Mouse (Mus musculus): ENCODE data around the gene Oas1a.
"Not testable (repeated sequence)": the region's sequence is repeated elsewhere in the genome, so short reads cannot be mapped to it uniquely, and the experiment has no call there.

DNA sequence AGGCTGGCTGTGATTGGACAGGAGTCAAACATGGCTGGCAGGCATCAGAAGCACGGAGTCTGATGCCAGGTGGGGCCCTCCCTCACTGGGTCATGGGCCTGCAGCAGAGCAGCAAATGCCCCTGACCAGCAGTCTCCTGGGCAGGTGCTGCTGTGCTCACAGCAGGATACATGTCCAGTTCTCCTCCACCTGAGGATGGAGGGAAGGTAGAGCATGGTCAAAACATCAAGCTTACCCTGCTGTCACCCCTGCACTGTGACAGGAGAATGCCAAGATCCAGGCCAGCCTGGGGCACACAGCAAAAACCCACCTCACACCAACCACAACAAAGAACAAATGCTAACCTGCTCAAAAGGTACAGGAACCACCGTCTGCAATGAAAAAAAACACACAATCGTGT, 30.5 kb downstream of the Oas1a start:
- TF ChIP-seq GATA1, TAL1 (IDR thresholded peaks at IDR 0.05; ENCODE audit: low read length): not testable (repeated sequence)

Measured in erythroblast, embryonic 14.5 days (primary cell).